Mouse (Mus musculus) CD4-positive naive resting alpha-beta T cell, adult 57 days (primary cell): ENCODE measurements around the gene Gm10277. TPM values are rescaled to one million over a fixed set of nuclear protein-coding genes. Genes with fewer than 3 reads are reported as not detected.

Experiments used
- total RNA-seq: library from RNA; stranded (reverse); gene quantifications from one replicate; pipeline ENCODE4 v1.2.4, GENCODE M21; 2023

The Gm10277 gene
- not detected for total RNA-seq

DNA sequence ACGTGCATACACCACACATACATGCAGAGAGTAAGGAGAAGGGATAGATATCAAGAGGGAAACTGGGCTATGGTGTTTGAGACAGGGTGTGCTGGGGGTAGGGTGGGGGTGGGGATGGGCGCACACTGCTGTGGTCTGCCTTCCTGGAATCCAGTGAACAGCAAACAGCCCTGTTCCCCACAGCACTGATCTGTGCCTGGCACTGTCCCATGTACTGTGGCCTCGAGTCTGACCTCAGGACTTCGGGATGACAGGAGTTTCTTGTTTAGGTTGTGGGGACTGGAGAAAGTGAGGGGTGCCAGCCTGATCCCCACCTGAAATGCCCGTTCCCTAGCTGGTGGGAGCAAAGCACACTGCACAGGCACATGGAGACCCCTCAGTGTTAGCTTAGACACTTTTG lies at the start of gene Gm10277:
Gene Gm10277, minus strand, starts transcription at position 41 of the 400 bp plus-strand sequence.

DNA sequence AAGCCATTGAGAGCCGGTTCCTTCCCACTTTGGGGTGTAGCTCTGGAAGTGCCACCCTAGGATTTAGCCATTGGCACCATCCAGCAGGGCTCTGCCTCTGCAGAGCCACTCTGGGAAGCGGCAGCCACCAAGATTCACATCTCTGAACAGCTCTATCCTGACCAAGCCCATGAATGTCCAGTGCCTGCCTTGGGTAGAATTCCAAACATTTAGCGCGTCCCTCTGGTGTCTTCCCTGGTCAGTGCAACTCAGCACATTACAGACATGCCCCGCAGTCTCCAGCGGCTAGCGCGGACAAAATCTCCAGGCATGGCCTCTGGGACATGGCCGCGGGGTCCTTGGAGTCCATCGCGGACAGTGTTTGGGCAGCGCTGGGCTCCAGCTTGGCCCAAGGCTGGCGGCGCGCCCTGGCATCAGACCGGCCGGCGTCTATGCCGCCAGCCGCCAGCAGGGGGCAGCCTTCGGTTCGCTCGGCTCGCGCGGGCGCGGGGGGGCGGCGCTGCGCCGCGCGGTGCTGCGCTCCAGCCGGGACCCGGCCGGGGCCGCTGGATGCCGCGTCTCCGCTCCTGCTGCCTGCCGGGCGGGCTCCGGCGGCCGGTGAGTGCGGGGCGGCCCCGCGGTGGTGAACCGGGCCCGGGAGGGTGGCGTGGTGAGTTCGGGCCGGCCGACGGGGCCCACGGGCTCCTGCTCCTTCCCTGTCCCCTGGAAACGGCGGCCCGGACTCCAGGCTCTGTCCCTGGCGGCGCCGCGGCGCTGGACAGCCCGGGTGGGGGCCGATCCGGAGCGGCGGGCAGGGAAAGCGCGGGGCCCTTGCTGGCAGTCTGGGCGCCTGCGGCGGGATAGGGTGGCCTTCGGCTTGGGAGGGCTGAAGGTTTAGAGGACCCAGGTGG lies 24.5 kb downstream of the Gm10277 start, which contains the start of gene Myo18a:
Gene Myo18a, plus strand, starts transcription at position 464 of the 890 bp plus-strand sequence.

Other genes starting within 250 kb of the Gm10277 start
- gene Taok1, start 179.9 kb downstream of the Gm10277 start, total RNA-seq = 41.1 TPM
- gene Nufip2, start 101.6 kb downstream of the Gm10277 start, total RNA-seq = 149 TPM
- not detected for gene Cryba1, start 62.5 kb downstream of the Gm10277 start, total RNA-seq
- 62.6 TPM for gene Myo18a, start 24.5 kb downstream of the Gm10277 start, total RNA-seq
- gene Pipox, start 106.3 kb upstream of the Gm10277 start, total RNA-seq = not detected
- gene Sez6, start 143.1 kb upstream of the Gm10277 start, total RNA-seq = not detected
- 133 TPM for gene Phf12, start 195.0 kb upstream of the Gm10277 start, total RNA-seq
- gene Dhrs13, start 244.5 kb upstream of the Gm10277 start, total RNA-seq = 6.0 TPM